Mouse (Mus musculus): ENCODE measurements around the gene Slc16a2.

DNA sequence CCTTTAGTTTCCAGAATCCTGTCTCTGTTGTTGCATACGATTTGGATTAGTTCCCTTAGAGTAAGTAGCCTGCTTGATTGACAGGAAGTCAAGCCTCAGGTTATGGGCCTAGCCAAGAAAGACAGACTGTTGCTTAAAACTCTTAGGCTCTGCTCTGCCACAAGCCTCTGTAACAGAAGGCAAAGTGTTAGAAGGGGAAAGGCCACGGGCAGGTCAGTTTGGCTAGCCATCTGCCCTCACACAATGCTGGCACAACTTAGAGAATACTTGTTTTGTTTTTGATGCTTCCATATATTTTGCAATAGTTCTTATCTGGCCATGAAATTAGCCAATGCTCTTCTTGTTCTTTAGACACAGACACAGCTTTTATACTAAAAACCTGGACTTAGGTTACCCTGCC lies 112.1 kb downstream of the Slc16a2 start:
- TF ChIP-seq GATA1 (IDR thresholded peaks at IDR 0.05; ENCODE audit: borderline replicate concordance, low read length) (no peak), CTCF (IDR thresholded peaks at IDR 0.05; ENCODE audit: low read depth, low read length) (no peak)

Data from G1E (cell line).